Mouse (Mus musculus) intestine, embryonic 16.5 days (tissue): Measurements from ENCODE around the gene Gm13539. TPM values are rescaled to one million over a fixed set of nuclear protein-coding genes. Genes with fewer than 3 reads are reported as not detected.
"Not testable (repeated sequence)": the region's sequence is repeated elsewhere in the genome, so short reads cannot be mapped to it uniquely, and the experiment has no call there.

ENCODE experiments used
- ATAC-seq: fragments of 200-750 bp; cut with Nextera tagmentation; 2 replicates; pipeline ENCODE4 v1.8.0; 2017; ENCODE audit warnings: moderate TSS enrichment, moderate library complexity
- H3K27ac ChIP-seq: fragments of 300-500 bp; sonication (generic); 2 replicates; pipeline ENCODE4 v1.5.1; 2014; ENCODE audit warnings: mild to moderate bottlenecking, low read length
- H3K27me3 ChIP-seq: fragments of 300-500 bp; sonication (generic); replicated peaks from 2 replicates; pipeline ENCODE4 v1.6.1; 2014; ENCODE audit warnings: low read length, control low read depth, mixed read lengths; ENCODE audit not compliant: control insufficient read depth, insufficient read depth
- H3K36me3 ChIP-seq: fragments of 300-500 bp; sonication (generic); 2 replicates; pipeline ENCODE4 v1.6.1; 2014; ENCODE audit warnings: low read length, control low read depth; ENCODE audit not compliant: control insufficient read depth, insufficient read depth
- H3K4me1 ChIP-seq: fragments of 300-500 bp; sonication (generic); 2 replicates; pipeline ENCODE4 v1.6.1; 2014; ENCODE audit warnings: low read length, control low read depth, mixed read lengths; ENCODE audit not compliant: control insufficient read depth, insufficient read depth
- H3K4me2 ChIP-seq: fragments of 300-500 bp; sonication (generic); 2 replicates; pipeline ENCODE4 v1.6.1; 2014; ENCODE audit warnings: low read depth, low read length, control low read depth
- H3K4me3 ChIP-seq: fragments of 300-500 bp; sonication (generic); 2 replicates; pipeline ENCODE4 v1.5.1; 2014; ENCODE audit warnings: mild to moderate bottlenecking, low read length
- H3K9ac ChIP-seq: fragments of 300-500 bp; sonication (generic); 2 replicates; pipeline ENCODE4 v1.6.1; 2014; ENCODE audit warnings: low read depth, low read length
- H3K9me3 ChIP-seq: fragments of 300-500 bp; sonication (generic); 2 replicates; pipeline ENCODE4 v1.6.1; 2016; ENCODE audit warnings: low read length, control low read depth; ENCODE audit not compliant: control insufficient read depth
- WGBS: fragments of 180-500 bp; shearing (Covaris S2); extraction: QIAGEN DNeasy Blood & Tissue Kit; methylation state at CpG from one replicate; pipeline ENCODE4 v1.1.7; 2014; 5-methylcytosine and 5-hydroxymethylcytosine counted together
- polyA plus RNA-seq: library from polyadenylated mRNA; unstranded; fragments of >200 nt; fragmentation: Nextera tagmentation; extraction: Ambion mirVana; gene quantifications from 2 replicates; pipeline ENCODE4 v1.2.1, GENCODE M21; 2015

The Gm13539 gene
- polyA plus RNA-seq = not detected in 2 replicates

DNA sequence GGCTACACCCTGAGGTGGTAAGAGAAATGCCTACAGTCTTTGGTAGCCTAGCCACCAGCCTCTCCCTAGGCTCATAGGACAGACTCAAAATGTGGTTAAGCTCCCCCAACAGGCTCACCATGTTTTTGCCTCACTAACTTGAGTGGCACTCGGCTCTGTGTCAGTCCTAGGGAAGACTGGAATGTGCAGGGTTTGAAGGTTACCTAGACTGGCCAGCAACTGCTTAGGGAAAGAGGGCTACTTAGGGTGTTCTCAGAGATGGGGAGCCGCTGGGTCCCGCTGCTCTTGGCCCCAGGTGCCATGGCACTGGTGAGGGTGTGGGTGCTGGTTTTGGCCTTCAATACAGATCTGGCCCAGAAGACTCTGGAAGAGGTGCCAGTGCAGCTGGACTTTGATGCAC, at the start of gene Gm13539:
Gene Gm13539, plus strand, starts transcription at position 301 of the 400 bp plus-strand sequence.
- Histone ChIP-seq H3K4me3 (no peak within 1 kb of the TSS), H3K9me3 (no peaks in the 10 kb centered on the region), H3K4me1 (no peaks in the 10 kb centered on the region), H3K9ac (no peak within 1 kb of the TSS), H3K27me3 (no peaks in the 10 kb centered on the region), H3K36me3 (no peaks in the 10 kb centered on the region), H3K4me2 (no peak within 1 kb of the TSS), H3K27ac (no peak within 1 kb of the TSS)
- ATAC-seq = no peak
- WGBS = 92% methylated on average over 3 of the region's 3 CpGs

DNA sequence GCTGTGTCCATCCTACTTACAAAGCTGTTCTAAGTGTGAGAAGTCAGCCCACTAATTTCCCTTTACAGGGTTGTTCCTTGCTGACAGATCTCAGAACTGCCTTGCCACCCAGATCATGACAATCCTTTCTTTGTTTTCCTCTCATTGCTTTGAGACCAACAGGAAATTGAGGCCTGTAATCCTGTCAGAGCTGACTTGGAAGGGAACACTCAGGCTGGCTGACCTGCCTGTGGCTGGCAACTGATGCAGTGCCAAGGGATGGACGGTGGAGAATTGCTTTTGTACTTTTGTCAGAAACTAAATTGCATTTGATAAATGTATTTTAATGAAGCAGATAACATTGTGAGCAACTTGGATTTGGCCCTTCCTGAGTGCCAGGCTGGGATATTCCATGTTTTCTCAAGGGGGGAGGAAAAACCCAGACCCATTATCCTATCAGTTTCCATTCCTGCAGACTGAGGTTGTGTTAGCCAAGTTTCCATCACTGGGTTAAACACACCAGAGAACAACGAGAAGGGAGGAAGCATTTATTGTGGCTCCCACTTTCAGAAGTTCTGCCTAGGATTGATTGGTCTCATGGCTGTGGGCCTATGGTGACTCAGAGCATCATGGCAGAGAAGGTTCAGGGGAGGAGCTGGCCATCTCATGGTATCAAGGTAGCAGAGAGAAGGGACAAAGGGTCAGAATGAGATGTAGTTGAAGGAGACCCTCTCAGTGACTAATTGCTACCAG, 48.7 kb upstream of the Gm13539 start:
- ATAC-seq = no peak
- 59% methylated on average over 2 of the region's 2 CpGs for WGBS

DNA sequence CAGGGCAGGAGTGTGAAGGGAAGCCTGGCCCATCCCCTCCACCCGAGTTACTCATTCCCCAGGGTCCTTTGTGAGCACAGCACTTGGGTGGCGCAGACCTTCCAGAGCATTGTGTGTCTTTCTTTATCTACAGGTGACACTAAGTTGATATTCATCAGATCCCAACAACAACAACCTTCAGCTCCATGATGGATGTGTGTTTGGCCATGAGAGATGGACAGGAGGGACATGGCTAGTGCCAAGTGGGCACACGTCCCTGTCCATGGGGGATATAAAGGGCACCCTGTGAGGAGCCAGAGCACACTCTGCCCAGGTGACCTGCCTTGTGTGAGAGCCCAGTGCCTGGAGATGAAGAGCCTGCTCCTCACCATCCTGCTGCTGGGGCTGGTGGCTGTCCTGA, 45.3 kb upstream of the Gm13539 start, which contains the start of gene Obp2b:
Gene Obp2b, plus strand, starts transcription at position 301 of the 400 bp plus-strand sequence.
- H3K27ac ChIP-seq, H3K4me2 ChIP-seq, H3K36me3 ChIP-seq, H3K4me1 ChIP-seq, H3K9me3 ChIP-seq, ATAC-seq, H3K9ac ChIP-seq, H3K27me3 ChIP-seq, H3K4me3 ChIP-seq: not testable (repeated sequence)
- WGBS = 71% methylated on average over 3 of the region's 3 CpGs

More for the DNA sequence above, 48.7 kb upstream of the Gm13539 start:
- H3K4me2 ChIP-seq = no peak overlapping the region
- no peaks in the 10 kb centered on the region for H3K27me3 ChIP-seq
- H3K4me3 ChIP-seq = no peak overlapping the region
- no peak overlapping the region for H3K9ac ChIP-seq
- H3K4me1 ChIP-seq = no peaks in the 10 kb centered on the region
- no peak overlapping the region for H3K27ac ChIP-seq
- H3K36me3 ChIP-seq = no peaks in the 10 kb centered on the region
- H3K9me3 ChIP-seq = no peaks in the 10 kb centered on the region

DNA sequence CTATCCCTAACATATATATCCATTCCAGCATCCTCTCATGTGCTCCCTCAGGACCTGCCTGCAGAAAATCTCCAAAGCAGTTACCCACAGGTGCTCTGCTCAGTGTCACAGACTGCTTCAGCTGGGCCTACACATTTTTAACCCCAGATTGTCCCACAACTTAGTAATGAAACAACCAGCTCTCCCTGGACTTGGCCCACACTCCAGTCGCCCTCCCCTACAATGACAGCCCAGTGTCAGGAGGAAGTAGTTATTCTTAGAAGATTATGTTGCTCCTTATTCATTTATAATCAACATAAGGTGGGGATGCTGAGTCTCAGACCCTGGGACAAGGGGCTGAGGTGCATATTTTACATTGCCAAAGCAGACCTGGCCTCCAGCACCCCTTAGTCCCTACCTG, 40.4 kb upstream of the Gm13539 start:
- Histone ChIP-seq H3K4me3 (no peak overlapping the region), H3K9ac (no peak overlapping the region), H3K27me3 (no peaks in the 10 kb centered on the region), H3K27ac (no peak overlapping the region), H3K9me3 (no peaks in the 10 kb centered on the region), H3K36me3 (no peaks in the 10 kb centered on the region), H3K4me2 (no peak overlapping the region), H3K4me1 (no peaks in the 10 kb centered on the region)
- no peak for ATAC-seq
- 90% methylated on average over 1 of the region's 1 CpGs for WGBS

DNA sequence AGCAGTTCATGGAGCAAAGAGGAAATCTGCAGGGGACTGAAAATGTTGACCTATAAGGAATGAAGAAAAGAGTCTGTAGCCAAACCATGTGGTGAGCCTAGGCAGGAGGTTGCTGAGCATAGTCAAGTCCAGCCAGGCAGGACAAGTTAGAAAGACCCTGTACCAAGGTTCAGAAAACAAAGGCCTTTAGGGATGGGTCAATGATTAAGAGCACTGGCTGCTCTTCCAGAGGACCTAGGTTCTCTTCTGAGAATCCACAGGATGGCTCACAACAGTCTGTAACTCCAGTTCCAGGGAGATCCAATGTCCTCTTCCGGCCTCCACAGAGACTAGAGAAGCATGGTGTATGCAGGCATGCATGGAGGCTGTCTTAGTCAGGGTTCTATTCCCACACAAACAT, 27.9 kb upstream of the Gm13539 start:
- WGBS = 88% methylated on average over 1 of the region's 1 CpGs
- Histone ChIP-seq H3K4me2 (no peak overlapping the region), H3K36me3 (no peaks in the 10 kb centered on the region), H3K9me3 (no peaks in the 10 kb centered on the region), H3K27ac (no peak overlapping the region), H3K4me3 (no peak overlapping the region), H3K9ac (no peak overlapping the region), H3K27me3 (no peaks in the 10 kb centered on the region), H3K4me1 (no peaks in the 10 kb centered on the region)
- ATAC-seq = no peak

DNA sequence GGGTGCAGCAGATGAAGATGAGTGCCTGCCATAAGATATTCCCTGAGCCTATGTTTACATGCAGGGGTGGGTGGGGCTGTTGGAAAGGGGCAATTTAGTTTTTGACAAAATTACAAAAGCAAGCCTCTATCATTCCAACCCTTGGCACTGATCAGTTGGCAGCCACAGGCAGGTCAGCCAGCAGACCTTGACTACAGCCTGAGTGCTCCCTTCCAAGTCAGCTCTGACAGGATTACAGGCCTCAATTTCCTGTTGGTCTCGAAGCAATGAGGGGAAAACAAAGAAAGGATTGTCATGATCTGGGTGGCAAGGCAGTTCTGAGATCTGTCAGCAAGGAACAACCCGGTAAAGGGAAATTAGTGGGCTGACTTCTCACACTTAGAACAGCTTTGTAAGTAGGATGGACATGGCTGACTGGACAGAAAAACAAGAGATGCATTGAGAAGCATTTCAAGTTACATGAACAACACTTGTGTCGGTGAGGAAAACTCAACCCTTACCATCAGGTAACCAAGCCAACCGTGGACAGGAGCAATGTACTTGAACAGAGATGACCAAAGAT, 23.9 kb upstream of the Gm13539 start:
- H3K9ac ChIP-seq = no peak overlapping the region
- H3K4me1 ChIP-seq = no peaks in the 10 kb centered on the region
- no peaks in the 10 kb centered on the region for H3K9me3 ChIP-seq
- 63% methylated on average over 4 of the region's 4 CpGs for WGBS
- no peak for ATAC-seq
- no peak overlapping the region for H3K27ac ChIP-seq
- H3K4me3 ChIP-seq = no peak overlapping the region
- H3K4me2 ChIP-seq = no peak overlapping the region
- H3K36me3 ChIP-seq = no peaks in the 10 kb centered on the region
- no peaks in the 10 kb centered on the region for H3K27me3 ChIP-seq

DNA sequence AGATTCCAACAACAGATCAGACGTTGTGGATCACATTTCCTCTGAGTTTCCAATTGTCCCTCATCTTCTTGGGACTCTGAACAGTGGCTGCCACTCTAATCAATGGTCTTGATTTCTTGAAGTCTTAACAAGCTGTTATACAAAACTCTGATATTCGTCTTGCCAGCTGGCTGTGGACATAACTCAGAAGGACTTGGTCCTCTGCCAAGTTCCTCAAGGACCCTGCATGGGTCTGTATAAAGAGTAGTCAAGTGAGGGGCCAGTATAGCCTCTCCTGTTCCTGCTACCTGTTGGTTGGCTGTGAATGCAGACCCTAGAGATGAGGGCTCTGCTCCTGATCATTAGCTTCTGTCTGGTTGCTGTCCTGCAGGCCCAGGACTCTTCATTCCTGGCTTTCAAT, 16.8 kb upstream of the Gm13539 start, which contains the start of gene Lcn3:
Gene Lcn3, plus strand, starts transcription at position 301 of the 400 bp plus-strand sequence.
- WGBS = 42% methylated on average over 2 of the region's 2 CpGs

DNA sequence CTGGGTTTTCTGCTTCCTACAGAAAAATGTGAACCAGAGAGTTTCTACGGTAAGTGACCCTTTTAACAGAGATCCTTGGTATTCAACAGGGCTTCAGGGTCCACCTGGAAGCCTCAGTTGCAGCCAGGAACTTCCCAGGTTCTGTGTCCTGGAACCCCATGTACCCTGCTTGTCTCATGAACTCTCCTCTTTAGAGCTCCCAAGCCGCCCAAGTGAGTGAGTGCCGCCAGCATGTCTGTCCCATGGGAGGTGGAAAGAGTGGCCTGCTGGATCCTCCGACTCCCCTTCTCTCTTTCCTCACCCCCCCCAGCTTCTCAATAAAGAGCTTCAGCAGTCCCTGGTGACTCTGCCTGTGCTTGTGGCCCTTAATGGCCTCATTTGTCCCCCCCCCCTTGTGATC, 14.3 kb upstream of the Gm13539 start:
- Histone ChIP-seq H3K9ac (no peak overlapping the region), H3K27ac (no peak overlapping the region), H3K4me2 (no peak overlapping the region), H3K9me3 (no peaks in the 10 kb centered on the region), H3K27me3 (no peaks in the 10 kb centered on the region), H3K4me1 (no peaks in the 10 kb centered on the region), H3K36me3 (no peaks in the 10 kb centered on the region), H3K4me3 (no peak overlapping the region)
- no peak for ATAC-seq
- WGBS = 71% methylated on average over 4 of the region's 4 CpGs

More for the DNA sequence above, 16.8 kb upstream of the Gm13539 start, which contains the start of gene Lcn3:
- H3K36me3 ChIP-seq = no peaks in the 10 kb centered on the region
- no peak within 1 kb of the TSS for H3K4me3 ChIP-seq
- no peak for ATAC-seq
- H3K9me3 ChIP-seq = no peaks in the 10 kb centered on the region
- no peak within 1 kb of the TSS for H3K9ac ChIP-seq
- no peaks in the 10 kb centered on the region for H3K4me1 ChIP-seq
- no peak within 1 kb of the TSS for H3K27ac ChIP-seq
- no peaks in the 10 kb centered on the region for H3K27me3 ChIP-seq
- no peak within 1 kb of the TSS for H3K4me2 ChIP-seq

DNA sequence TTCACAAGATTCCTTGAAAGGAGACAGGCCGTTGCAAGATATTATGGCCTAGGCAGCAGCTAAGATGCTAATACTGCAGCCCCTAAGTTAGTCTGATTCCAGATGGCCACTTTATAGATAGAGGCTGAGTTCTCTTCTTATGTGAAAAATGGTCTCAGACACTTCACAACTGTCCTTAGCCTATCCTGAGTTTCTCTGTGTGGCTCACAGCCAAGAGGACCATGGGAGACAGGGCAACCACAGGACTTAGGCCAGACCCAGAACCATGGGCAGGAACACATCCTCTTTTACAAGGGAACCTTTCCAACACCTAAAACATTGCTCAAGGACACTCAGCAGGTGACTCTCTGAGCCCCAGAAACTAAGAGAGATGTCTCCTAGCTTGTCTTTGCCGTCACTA, 8.6 kb upstream of the Gm13539 start:
- no peak for ATAC-seq
- Histone ChIP-seq H3K4me1 (no peaks in the 10 kb centered on the region), H3K4me2 (no peak overlapping the region), H3K27ac (no peak overlapping the region), H3K36me3 (no peaks in the 10 kb centered on the region), H3K9ac (no peak overlapping the region), H3K9me3 (no peaks in the 10 kb centered on the region), H3K4me3 (no peak overlapping the region), H3K27me3 (no peaks in the 10 kb centered on the region)
- WGBS = 88% methylated on average over 2 of the region's 2 CpGs
